Mouse (Mus musculus): ENCODE data around the gene Chmp3. TPM values are rescaled to one million over a fixed set of nuclear protein-coding genes. Genes with fewer than 3 reads are reported as not detected.

Gene Chmp3
- polyA plus RNA-seq, 1 experiment from 2014 or later: 58.5 TPM

DNA sequence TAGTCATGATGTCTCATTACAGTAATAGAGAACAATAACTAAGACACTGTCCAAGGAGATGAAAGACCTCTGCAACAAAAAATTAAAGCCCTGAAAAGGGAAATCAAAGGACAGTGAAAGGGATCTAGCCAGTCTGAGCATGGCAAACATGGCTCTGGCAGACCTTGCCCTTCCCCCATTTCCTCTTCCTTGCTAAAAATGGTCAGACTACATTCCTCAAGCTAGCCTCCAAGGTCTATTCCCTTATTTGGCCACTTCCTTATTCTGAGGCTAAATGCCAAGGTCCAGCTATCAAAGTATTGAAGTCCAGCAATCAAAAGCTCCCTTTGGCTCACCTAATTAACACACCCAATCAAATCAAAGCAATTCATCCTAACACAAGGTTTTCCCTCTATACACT is 6.3 kb upstream of the Chmp3 start:
- no peak overlapping the region for H3K4me2 ChIP-seq (replicated peaks)
- H3K4me3 ChIP-seq: no peak overlapping the region
- H3K36me3 ChIP-seq: no peaks in the 10 kb centered on the region
- no peaks in the 10 kb centered on the region for H3K27me3 ChIP-seq
- no peak overlapping the region for H3K27ac ChIP-seq
- H3K9me3 ChIP-seq: 0 out of 2 replicates have a peak, but pooled peaks cover 2% of the 10 kb centered on the region
- H3K9ac ChIP-seq: no peak overlapping the region
- ATAC-seq (ENCODE audit: low FRiP score, low read depth): no peak
- H3K4me1 ChIP-seq: no peaks in the 10 kb centered on the region

DNA sequence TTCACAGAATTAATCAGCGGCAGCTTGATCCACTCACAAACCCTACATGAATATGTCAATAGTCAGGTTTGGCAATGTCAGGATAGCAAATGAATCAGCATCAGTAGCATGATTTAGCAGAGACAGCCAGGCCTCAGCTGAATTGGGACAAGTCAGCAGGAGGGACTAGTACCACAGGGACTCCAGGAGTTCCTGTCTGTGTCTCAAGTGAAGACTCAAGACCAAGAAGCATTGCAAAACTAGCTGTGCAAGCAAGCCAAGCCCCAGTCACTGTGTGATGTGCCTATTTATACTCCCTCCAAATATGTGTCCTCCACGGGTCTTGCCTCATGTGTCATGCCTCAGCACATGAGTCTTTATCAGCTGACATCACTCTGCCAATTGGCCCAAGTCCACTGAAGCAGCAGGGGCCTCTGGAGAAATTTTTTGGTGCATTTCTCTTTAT is 11.9 kb downstream of the Chmp3 start:
- Histone ChIP-seq H3K9me3 (no peaks in the 10 kb centered on the region), H3K36me3 (peaks cover 16% of the 10 kb centered on the region), H3K4me2 (replicated peaks) (no peak overlapping the region), H3K4me1 (no peaks in the 10 kb centered on the region), H3K4me3 (no peak overlapping the region), H3K27ac (no peak overlapping the region), H3K9ac (no peak overlapping the region), H3K27me3 (no peaks in the 10 kb centered on the region)
- no peak for ATAC-seq (ENCODE audit: low FRiP score, low read depth)
- WGBS: 87% methylated on average over 2 of the region's 2 CpGs

DNA sequence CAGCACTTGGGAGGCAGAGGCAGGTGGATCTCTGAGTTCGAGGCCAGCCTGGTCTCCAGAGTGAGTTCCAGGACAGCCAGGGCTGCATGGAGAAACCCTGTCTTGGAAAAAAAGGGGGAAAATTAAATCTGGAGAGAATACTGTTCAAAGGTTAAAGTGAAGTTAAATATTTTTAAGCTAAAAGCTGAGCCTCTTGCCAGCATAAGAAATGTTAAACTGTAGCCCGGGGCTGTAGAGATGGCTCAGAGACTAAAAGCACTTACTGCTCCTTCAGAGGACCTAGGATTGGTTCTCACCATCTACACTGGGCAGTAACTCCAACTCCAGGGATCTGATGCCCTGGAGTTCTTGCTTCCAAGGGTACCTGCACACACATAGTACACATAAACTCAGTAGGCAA is 13.2 kb downstream of the Chmp3 start:
- Histone ChIP-seq H3K4me2 (replicated peaks) (no peak overlapping the region), H3K9me3 (no peaks in the 10 kb centered on the region), H3K4me1 (no peaks in the 10 kb centered on the region), H3K36me3 (peaks cover 25% of the 10 kb centered on the region), H3K4me3 (no peak overlapping the region), H3K27me3 (no peaks in the 10 kb centered on the region), H3K27ac (no peak overlapping the region), H3K9ac (no peak overlapping the region)
- 94% methylated on average over 2 of the region's 2 CpGs for WGBS
- no peak for ATAC-seq (ENCODE audit: low FRiP score, low read depth)

DNA sequence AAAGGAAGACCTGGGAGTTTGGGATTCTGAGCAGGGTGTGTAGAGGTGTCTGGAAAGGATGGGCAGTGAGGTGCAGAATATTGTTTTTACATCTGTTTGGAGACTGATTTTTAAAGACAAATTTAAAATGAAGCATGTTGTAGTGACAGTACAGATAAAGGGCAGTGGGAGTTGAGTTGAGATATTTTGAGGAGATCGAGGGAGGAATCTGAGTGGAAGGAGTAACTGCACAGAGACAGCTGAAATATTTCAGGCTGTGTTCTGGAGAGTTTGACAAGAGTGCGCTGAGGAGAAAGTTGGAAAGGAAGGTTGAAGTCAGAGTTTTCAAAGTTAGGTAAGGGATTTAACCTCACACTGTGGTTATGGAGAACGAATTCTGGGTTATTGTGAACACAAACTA is 25.0 kb downstream of the Chmp3 start:
- H3K9ac ChIP-seq: no peak overlapping the region
- ATAC-seq (ENCODE audit: low FRiP score, low read depth): no peak
- H3K4me2 ChIP-seq (replicated peaks): no peak overlapping the region
- H3K36me3 ChIP-seq: peaks cover 26% of the 10 kb centered on the region
- WGBS: 80% methylated on average over 3 of the region's 3 CpGs
- no peak overlapping the region for H3K4me3 ChIP-seq
- H3K4me1 ChIP-seq: peaks cover 7% of the 10 kb centered on the region; the same call in 1 of the 2 replicates
- no peaks in the 10 kb centered on the region for H3K9me3 ChIP-seq
- H3K27me3 ChIP-seq: no peaks in the 10 kb centered on the region
- H3K27ac ChIP-seq: no peak overlapping the region

DNA sequence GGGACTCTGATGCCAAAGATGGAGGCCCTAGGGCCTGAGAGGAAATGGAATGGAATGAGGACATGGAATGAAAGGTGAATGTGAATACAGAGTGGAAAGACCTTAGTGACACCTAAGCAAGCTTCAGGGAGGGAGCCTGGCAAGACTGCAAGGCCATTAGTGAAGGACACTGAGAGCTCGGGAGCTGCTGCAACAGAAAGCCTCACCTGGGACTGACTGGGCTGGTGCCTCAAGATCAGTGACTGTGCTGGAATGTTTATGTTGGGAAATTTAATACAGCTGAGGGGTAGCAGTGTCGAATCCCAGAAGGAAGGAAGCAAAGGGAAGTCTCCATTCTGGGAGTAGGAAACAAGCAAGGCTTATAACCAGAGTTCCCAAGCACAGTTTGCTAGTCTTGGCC is 25.4 kb downstream of the Chmp3 start:
- 51% methylated on average over 2 of the region's 2 CpGs for WGBS
- Histone ChIP-seq H3K27me3 (no peaks in the 10 kb centered on the region), H3K9ac (no peak overlapping the region), H3K9me3 (no peaks in the 10 kb centered on the region), H3K4me3 (no peak overlapping the region), H3K4me1 (peaks cover 7% of the 10 kb centered on the region; the same call in 1 of the 2 replicates), H3K4me2 (replicated peaks) (no peak overlapping the region), H3K36me3 (peaks cover 27% of the 10 kb centered on the region), H3K27ac (no peak overlapping the region)
- no peak for ATAC-seq (ENCODE audit: low FRiP score, low read depth)

DNA sequence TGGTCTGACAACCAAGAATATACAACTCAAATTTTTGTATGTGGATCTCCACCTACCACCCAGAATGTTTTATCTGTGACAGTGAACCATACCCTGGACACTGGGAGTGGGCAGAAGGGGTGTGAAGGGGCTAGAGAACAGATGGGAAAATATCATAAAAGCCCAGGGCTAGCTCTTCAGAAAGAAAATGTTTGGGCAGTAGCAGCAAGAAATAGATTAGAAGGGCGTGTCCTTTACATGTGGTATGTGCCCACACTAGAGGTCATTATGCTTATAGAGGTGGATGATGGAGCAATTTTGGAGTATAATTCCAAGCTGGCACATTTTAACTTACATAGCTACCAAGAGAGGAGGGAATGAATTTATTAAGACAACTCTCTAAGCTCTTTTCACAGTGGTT is 31.8 kb downstream of the Chmp3 start:
- no peak overlapping the region for H3K27ac ChIP-seq
- H3K27me3 ChIP-seq: no peaks in the 10 kb centered on the region
- ATAC-seq (ENCODE audit: low FRiP score, low read depth): no peak
- no peaks in the 10 kb centered on the region for H3K4me1 ChIP-seq
- 95% methylated on average over 1 of the region's 1 CpGs for WGBS
- peaks cover 48% of the 10 kb centered on the region for H3K36me3 ChIP-seq
- no peak overlapping the region for H3K9ac ChIP-seq
- H3K9me3 ChIP-seq: no peaks in the 10 kb centered on the region
- H3K4me3 ChIP-seq: no peak overlapping the region
- H3K4me2 ChIP-seq (replicated peaks): no peak overlapping the region

DNA sequence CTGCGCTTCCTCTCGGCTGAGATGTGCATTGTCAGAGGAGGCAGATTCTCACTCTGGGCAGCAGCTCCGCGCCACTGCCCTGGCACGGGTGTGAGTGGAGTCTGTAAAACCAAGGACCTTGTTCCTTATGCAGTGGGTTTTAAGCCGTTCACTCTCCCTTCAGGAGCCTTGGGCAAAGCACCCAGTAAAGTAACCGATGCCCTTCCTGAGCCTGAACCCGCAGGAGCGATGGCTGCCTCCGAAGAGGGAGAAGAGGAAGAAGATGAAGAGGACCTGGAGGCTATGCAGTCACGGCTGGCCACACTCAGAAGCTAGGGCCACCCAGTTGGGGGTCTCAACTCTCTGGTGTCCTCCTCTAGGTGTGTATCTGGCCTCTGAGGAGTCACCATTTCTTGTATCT is 35.9 kb downstream of the Chmp3 start:
- no peak for ATAC-seq (ENCODE audit: low FRiP score, low read depth)
- H3K36me3 ChIP-seq: peaks cover 46% of the 10 kb centered on the region
- H3K27ac ChIP-seq: no peak overlapping the region
- no peaks in the 10 kb centered on the region for H3K27me3 ChIP-seq
- no peak overlapping the region for H3K4me3 ChIP-seq
- no peaks in the 10 kb centered on the region for H3K9me3 ChIP-seq
- WGBS: 92% methylated on average over 11 of the region's 11 CpGs
- no peak overlapping the region for H3K4me2 ChIP-seq (replicated peaks)
- peaks cover 5% of the 10 kb centered on the region; the same call in 1 of the 2 replicates for H3K4me1 ChIP-seq
- no peak overlapping the region for H3K9ac ChIP-seq

DNA sequence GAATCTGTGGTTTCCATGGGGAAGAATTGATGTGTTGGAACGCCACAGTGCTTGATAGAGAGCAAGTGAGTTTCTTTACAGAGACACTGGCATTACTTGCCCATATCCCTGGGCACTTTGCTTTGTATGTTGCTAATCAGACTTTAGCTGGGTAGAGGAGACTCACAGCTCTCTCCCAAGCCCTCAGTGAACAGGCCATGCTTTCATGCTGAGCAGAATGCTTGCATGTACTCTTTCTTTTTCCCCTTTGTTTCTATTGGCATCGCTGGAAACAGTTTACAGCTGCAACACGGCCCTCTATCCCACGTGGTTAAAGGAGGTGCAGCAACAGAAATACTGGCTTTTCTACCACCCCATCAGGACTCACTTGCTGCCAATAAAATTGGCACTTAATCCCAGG is 39.6 kb downstream of the Chmp3 start:
- H3K4me1 ChIP-seq: peaks cover 5% of the 10 kb centered on the region; the same call in 1 of the 2 replicates
- H3K4me3 ChIP-seq: no peak overlapping the region
- no peak overlapping the region for H3K9ac ChIP-seq
- no peak overlapping the region; the same call in 1 of the 2 replicates for H3K27ac ChIP-seq
- H3K36me3 ChIP-seq: peaks cover 55% of the 10 kb centered on the region
- no peaks in the 10 kb centered on the region for H3K9me3 ChIP-seq
- no peaks in the 10 kb centered on the region for H3K27me3 ChIP-seq
- 52% methylated on average over 4 of the region's 4 CpGs for WGBS
- no peak for ATAC-seq (ENCODE audit: low FRiP score, low read depth)
- H3K4me2 ChIP-seq (replicated peaks): no peak overlapping the region

DNA sequence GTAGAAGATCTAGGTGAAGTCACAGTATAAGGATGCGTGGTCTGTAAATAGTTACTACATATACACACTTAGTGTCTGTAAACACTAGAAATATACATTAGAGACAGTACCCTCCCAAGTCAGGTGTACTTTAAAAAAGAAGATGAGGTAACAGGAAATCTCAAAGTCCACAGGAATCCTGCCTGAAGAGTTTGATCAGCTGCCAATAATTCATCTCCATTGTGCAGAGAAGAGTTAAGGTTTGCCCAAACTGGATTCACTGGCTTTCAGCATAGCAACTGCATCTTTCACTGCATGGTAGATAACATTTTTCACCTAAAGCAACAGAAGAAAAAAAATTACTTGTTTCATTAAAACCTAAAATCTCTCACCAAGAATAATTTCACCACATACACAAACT is 45.8 kb downstream of the Chmp3 start:
- Histone ChIP-seq H3K4me3 (no peak overlapping the region), H3K9me3 (no peaks in the 10 kb centered on the region), H3K36me3 (peaks cover 83% of the 10 kb centered on the region), H3K4me2 (replicated peaks) (no peak overlapping the region), H3K4me1 (no peaks in the 10 kb centered on the region), H3K9ac (no peak overlapping the region), H3K27me3 (no peaks in the 10 kb centered on the region), H3K27ac (no peak overlapping the region)
- WGBS: 97% methylated on average over 1 of the region's 1 CpGs
- ATAC-seq (ENCODE audit: low FRiP score, low read depth): no peak

DNA sequence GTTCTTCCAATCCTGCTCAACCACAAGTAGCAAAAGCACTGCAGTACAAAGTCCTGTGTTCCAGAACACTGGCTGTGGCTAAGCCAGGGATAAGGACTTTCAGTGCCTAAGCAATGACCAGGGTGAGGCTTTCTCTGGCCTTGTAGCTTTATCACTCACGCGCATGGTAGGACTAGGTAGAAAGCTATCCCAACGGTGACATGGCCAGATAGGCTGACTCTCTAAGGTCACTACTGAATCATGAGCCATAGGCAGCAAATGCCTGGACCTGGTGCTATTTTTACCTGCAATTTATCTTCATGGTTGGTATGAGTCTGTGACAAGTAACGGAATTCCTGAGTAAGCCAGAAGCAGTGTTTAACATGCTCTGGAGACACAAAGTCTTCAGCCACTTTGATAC is 46.6 kb downstream of the Chmp3 start:
- ATAC-seq (ENCODE audit: low FRiP score, low read depth): no peak
- WGBS: 86% methylated on average over 4 of the region's 4 CpGs

DNA sequence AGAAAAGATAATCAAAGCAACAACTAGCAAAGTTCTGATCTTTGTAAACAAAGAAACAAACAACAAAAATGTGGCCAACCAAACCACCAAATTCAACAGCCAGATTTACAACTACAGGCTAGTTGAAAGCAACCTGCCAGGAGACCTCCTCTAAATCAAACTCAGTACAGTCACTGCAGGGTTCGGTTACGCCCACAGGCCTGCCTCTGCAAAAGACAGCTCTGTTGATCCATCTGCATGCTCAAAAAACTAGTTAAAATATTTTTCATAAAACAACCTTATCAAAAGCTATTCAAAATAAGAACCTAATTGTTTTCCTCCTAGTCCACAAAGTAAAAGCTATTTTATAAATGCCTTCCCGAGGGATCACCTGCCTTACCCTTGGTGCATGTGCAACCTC is 64.2 kb downstream of the Chmp3 start:
- H3K4me2 ChIP-seq (replicated peaks): no peak overlapping the region
- H3K27me3 ChIP-seq: no peaks in the 10 kb centered on the region
- no peak overlapping the region for H3K9ac ChIP-seq
- H3K36me3 ChIP-seq: peaks cover 75% of the 10 kb centered on the region
- no peak overlapping the region for H3K27ac ChIP-seq
- H3K4me1 ChIP-seq: no peaks in the 10 kb centered on the region
- 87% methylated on average over 3 of the region's 3 CpGs for WGBS
- no peak overlapping the region for H3K4me3 ChIP-seq
- H3K9me3 ChIP-seq: no peaks in the 10 kb centered on the region
- ATAC-seq (ENCODE audit: low FRiP score, low read depth): no peak

More for the DNA sequence above, 46.6 kb downstream of the Chmp3 start:
- Histone ChIP-seq H3K9me3 (no peaks in the 10 kb centered on the region), H3K4me2 (replicated peaks) (no peak overlapping the region), H3K36me3 (peaks cover 90% of the 10 kb centered on the region), H3K4me3 (no peak overlapping the region), H3K4me1 (no peaks in the 10 kb centered on the region), H3K9ac (no peak overlapping the region), H3K27ac (no peak overlapping the region), H3K27me3 (no peaks in the 10 kb centered on the region)

DNA sequence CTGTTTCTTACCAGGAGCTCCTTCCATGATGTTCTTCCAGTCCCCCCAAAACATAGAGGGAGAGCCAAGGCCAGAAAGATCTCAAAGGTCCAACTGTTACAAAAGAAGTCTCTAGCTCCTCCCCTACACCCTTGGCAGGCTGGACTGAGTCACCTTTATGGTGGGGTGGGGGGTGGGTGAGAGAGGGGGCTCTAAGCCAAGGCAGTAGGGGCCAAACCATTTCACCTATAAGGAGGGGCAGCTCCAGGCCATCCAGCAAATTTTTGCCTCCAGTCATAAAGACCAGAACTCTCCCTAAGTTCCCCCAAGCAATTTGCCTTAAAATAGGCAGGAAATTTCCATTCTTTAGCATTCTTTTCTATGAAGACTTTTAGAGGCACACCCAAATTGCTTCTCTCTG is 65.4 kb downstream of the Chmp3 start:
- H3K4me1 ChIP-seq: no peaks in the 10 kb centered on the region
- peaks cover 74% of the 10 kb centered on the region for H3K36me3 ChIP-seq
- no peaks in the 10 kb centered on the region for H3K27me3 ChIP-seq
- no peak overlapping the region for H3K9ac ChIP-seq
- no peaks in the 10 kb centered on the region for H3K9me3 ChIP-seq
- H3K27ac ChIP-seq: no peak overlapping the region
- ATAC-seq (ENCODE audit: low FRiP score, low read depth): no peak
- H3K4me3 ChIP-seq: no peak overlapping the region
- H3K4me2 ChIP-seq (replicated peaks): no peak overlapping the region

DNA sequence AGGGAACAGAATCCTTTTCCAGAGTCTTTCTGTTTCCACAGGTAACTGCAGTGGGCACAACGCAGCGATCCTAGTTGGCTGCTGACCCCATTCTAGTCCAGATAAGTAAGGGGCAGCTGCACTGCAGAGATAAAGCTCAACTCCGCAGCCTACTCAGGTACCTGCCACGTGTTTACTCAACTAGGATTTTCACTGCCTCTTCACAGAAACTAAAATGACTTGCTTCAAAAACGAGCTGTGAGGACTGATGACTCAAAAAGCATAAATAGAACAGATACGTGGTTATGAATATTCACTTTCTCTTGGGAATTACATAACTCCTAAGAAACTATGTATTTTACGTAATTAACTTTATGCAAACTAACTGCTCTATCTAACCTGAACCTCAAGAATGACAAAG is 66.4 kb downstream of the Chmp3 start:
- H3K4me1 ChIP-seq: no peaks in the 10 kb centered on the region
- H3K9ac ChIP-seq: no peak overlapping the region
- no peaks in the 10 kb centered on the region for H3K9me3 ChIP-seq
- no peak overlapping the region for H3K4me2 ChIP-seq (replicated peaks)
- no peaks in the 10 kb centered on the region for H3K27me3 ChIP-seq
- ATAC-seq (ENCODE audit: low FRiP score, low read depth): no peak
- 90% methylated on average over 7 of the region's 7 CpGs for WGBS
- H3K36me3 ChIP-seq: peaks cover 69% of the 10 kb centered on the region
- no peak overlapping the region for H3K27ac ChIP-seq
- no peak overlapping the region for H3K4me3 ChIP-seq
